ENCODE assay signal across 9 mouse cellular contexts in genomic region chr2:152805111-152805490, GRCm38 (mm10). TPM values are rescaled to one million over a fixed set of nuclear protein-coding genes. Genes with fewer than 3 reads are reported as not detected.
A peak's percentile ranks its signal among the peaks of the same experiment; 100 is the strongest.
DNase-seq lines count a peak whose midpoint lies in the region; ATAC-seq and TF ChIP-seq lines count a peak whose summit lies in the region.
"Had no signal": no experiment of that assay in that cellular context is flagged by ENCODE, and none has a peak within 500 bp of the region (broad histone marks: within the 10 kb centered on the region; RNA-seq: fewer than 3 reads in every experiment).

No protein-coding gene starts in this region.

- H3K4me3 ChIP-seq in kidney, embryonic 16.5 days (ENCODE audit: low read length): no peak overlapping the region
- no peak overlapping the region for H3K4me3 ChIP-seq in embryonic facial prominence, embryonic 14.5 days (ENCODE audit: low read depth, low read length)
- no peak overlapping the region for H3K4me3 ChIP-seq in liver, embryonic 15.5 days (replicated peaks)

- H3K9ac ChIP-seq in kidney, embryonic 16.5 days (replicated peaks; ENCODE audit: low read length): 0 out of 2 replicates have a peak overlapping the region, but pooled peaks have one; percentile 5
- peak overlapping the region; percentile 22; the same call in 1 of the 2 replicates for H3K9ac ChIP-seq in embryonic facial prominence, embryonic 14.5 days (ENCODE audit: low read depth, low read length)
- H3K9ac ChIP-seq in liver, embryonic 15.5 days: peak overlapping the region; percentile 54; the same call in 1 of the 2 replicates

- peak overlapping the region; percentile 84 for H3K27ac ChIP-seq in kidney, embryonic 16.5 days (ENCODE audit: low read length)
- peak overlapping the region; percentile 53 for H3K27ac ChIP-seq in embryonic facial prominence, embryonic 14.5 days (replicated peaks; ENCODE audit: low read depth, low read length)
- peak overlapping the region; percentile 88 for H3K27ac ChIP-seq in liver, embryonic 15.5 days (replicated peaks)

- H3K27me3 ChIP-seq in kidney, embryonic 16.5 days (ENCODE audit: insufficient read depth, low read length): no peaks in the 10 kb centered on the region
- H3K27me3 ChIP-seq in embryonic facial prominence, embryonic 14.5 days (replicated peaks; ENCODE audit: control insufficient read depth, insufficient read depth, low read length): no peaks in the 10 kb centered on the region
- H3K27me3 ChIP-seq in liver, embryonic 15.5 days: no peaks in the 10 kb centered on the region

- H3K9me3 ChIP-seq in kidney, embryonic 16.5 days (ENCODE audit: low read length): no peaks in the 10 kb centered on the region
- no peaks in the 10 kb centered on the region for H3K9me3 ChIP-seq in embryonic facial prominence, embryonic 14.5 days (ENCODE audit: control insufficient read depth, low read length)
- H3K9me3 ChIP-seq in liver, embryonic 15.5 days (replicated peaks): no peaks in the 10 kb centered on the region

- no peak overlapping the region for H3K4me2 ChIP-seq in kidney, embryonic 16.5 days (replicated peaks; ENCODE audit: low read depth, low read length)
- peak overlapping the region; percentile 20; the same call in 1 of the 2 replicates for H3K4me2 ChIP-seq in embryonic facial prominence, embryonic 14.5 days (ENCODE audit: low read depth, low read length)
- H3K4me2 ChIP-seq in liver, embryonic 15.5 days: peak overlapping the region; percentile 55

- ATAC-seq in kidney, embryonic 16.5 days (ENCODE audit: low FRiP score, low TSS enrichment): no peak; the same call in 1 of the 2 replicates
- ATAC-seq in embryonic facial prominence, embryonic 14.5 days (ENCODE audit: low read depth): no peak
- ATAC-seq in liver, embryonic 15.5 days (ENCODE audit: insufficient read depth): no peak

- TF ChIP-seq CTCF in brain, embryonic 14.5 days (IDR thresholded peaks at IDR 0.05; ENCODE audit: borderline replicate concordance, extremely low read depth, insufficient read depth, insufficient read length): no peak

- no peak for DNase-seq in kidney, postnatal 10 days
- DNase-seq in brain, embryonic 14.5 days (ENCODE audit: low read depth): peak; percentile 21
- no peak for DNase-seq in embryonic facial prominence, embryonic 14.5 days (ENCODE audit: low spot score)
- no peak for DNase-seq in gastrocnemius, postnatal 4 days (ENCODE audit: low spot score in 2 of 2)
- no peak for DNase-seq in embryo, embryonic 9.5 days (ENCODE audit: extremely low spot score)
- no peak for DNase-seq in layer of hippocampus, adult 9-11 months
- DNase-seq: kidney, postnatal 25 days had no signal

- no peak for TF ChIP-seq POLR2A in brain, embryonic 14.5 days (IDR thresholded peaks at IDR 0.05; ENCODE audit: borderline replicate concordance, extremely low read depth, insufficient read depth, insufficient read length, poor library complexity, severe bottlenecking)

- WGBS in kidney, embryonic 16.5 days: 40% methylated on average over 5 of the region's 5 CpGs
- WGBS in embryonic facial prominence, embryonic 14.5 days: 37% methylated on average over 5 of the region's 5 CpGs
- 63% methylated on average over 5 of the region's 5 CpGs for WGBS in liver, embryonic 15.5 days (ENCODE audit: insufficient replicate concordance)

- H3K4me1 ChIP-seq in kidney, embryonic 16.5 days (ENCODE audit: insufficient read depth, low read length): peaks cover 35% of the 10 kb centered on the region
- H3K4me1 ChIP-seq in embryonic facial prominence, embryonic 14.5 days (ENCODE audit: control insufficient read depth, insufficient read depth, low read length): peaks cover 26% of the 10 kb centered on the region
- H3K4me1 ChIP-seq in liver, embryonic 15.5 days (replicated peaks): peaks cover 90% of the 10 kb centered on the region

- H3K36me3 ChIP-seq in kidney, embryonic 16.5 days (ENCODE audit: insufficient read depth, low read length): no peaks in the 10 kb centered on the region
- H3K36me3 ChIP-seq in embryonic facial prominence, embryonic 14.5 days (ENCODE audit: control insufficient read depth, insufficient read depth, low read length): no peaks in the 10 kb centered on the region
- H3K36me3 ChIP-seq in liver, embryonic 15.5 days (replicated peaks): peaks cover 44% of the 10 kb centered on the region

RNA-seq across cellular contexts. Expression of gene Bcl2l1, which starts 26.4 kb away (rescaled TPM):
- polyA plus RNA-seq in kidney, embryonic 16.5 days (2015; fragmentation: Nextera tagmentation; extraction: Ambion mirVana): 113 and 116 TPM in 2 replicates
- 116 and 129 TPM in 2 replicates for polyA plus RNA-seq in brain, embryonic 14.5 days (2012; rRNA removed)
- 77.3 and 86.7 TPM in 2 replicates for polyA plus RNA-seq in embryonic facial prominence, embryonic 14.5 days (2014; fragmentation: Nextera tagmentation; extraction: Ambion mirVana)
- polyA plus RNA-seq in liver, embryonic 15.5 days (2015; fragmentation: Nextera tagmentation; extraction: Ambion mirVana): 209 and 237 TPM in 2 replicates
- 10 to 100 TPM; 24.5 to 29.2 TPM for total RNA-seq in gastrocnemius, postnatal 4 days (2021)

RNA-seq across cellular contexts. Expression of gene Tpx2, which starts 42.7 kb away (rescaled TPM):
- 83.9 and 97.6 TPM in 2 replicates for polyA plus RNA-seq in kidney, embryonic 16.5 days (2015; fragmentation: Nextera tagmentation; extraction: Ambion mirVana)
- 20.8 and 28.8 TPM in 2 replicates for polyA plus RNA-seq in brain, embryonic 14.5 days (2012; rRNA removed)
- polyA plus RNA-seq in embryonic facial prominence, embryonic 14.5 days (2014; fragmentation: Nextera tagmentation; extraction: Ambion mirVana): 69.3 and 87.9 TPM in 2 replicates
- polyA plus RNA-seq in liver, embryonic 15.5 days (2015; fragmentation: Nextera tagmentation; extraction: Ambion mirVana): 52.8 and 59.4 TPM in 2 replicates
- total RNA-seq in gastrocnemius, postnatal 4 days (2021): 10 to 100 TPM; 22.2 to 24.0 TPM

RNA-seq across cellular contexts. Expression of gene Cox4i2, which starts 51.1 kb away (rescaled TPM):
- polyA plus RNA-seq in kidney, embryonic 16.5 days (2015; fragmentation: Nextera tagmentation; extraction: Ambion mirVana): 19.6 and 22.1 TPM in 2 replicates
- 4.3 and 4.8 TPM in 2 replicates for polyA plus RNA-seq in brain, embryonic 14.5 days (2012; rRNA removed)
- 19.1 and 27.0 TPM in 2 replicates for polyA plus RNA-seq in embryonic facial prominence, embryonic 14.5 days (2014; fragmentation: Nextera tagmentation; extraction: Ambion mirVana)
- polyA plus RNA-seq in liver, embryonic 15.5 days (2015; fragmentation: Nextera tagmentation; extraction: Ambion mirVana): 1.0 and 1.1 TPM in 2 replicates
- 1 to 10 TPM; 4.9 to 5.6 TPM for total RNA-seq in gastrocnemius, postnatal 4 days (2021)
